Comparison of ENCODE assay signal across 1 mouse cellular context in the genomic region with DNA sequence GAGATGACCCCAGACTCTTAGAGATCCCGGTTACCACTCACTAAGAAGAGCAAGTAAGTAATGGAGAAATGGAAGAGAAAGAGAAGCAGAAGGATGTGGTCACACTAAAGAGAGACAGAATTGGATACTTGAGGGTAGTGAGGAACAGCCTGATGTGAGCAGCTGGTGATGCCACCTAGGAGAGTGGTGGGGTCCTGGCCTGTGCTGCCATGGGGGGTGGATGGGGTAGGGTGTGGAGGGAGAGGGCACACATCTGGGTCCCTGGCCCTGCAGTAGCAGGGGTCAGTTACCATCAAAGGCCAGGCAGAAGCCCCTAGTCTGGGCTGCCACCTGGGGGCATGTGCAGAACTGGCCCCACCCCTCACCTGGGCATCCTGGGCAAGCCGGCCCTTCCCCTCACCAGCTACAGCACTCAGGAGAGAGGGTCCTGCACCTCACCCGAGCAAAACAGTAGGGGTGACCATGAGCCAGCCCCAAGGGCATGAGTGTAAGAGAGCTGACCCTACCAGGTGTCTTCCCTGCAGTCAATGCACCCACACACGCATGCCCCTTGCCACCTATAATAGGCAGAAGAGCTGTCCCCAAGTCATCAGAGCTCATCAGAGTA.
TF ChIP-seq lines count a peak whose summit lies in the region.

No protein-coding gene starts in this region.

TF ChIP-seq in MEL, 35 proteins besides CTCF, POLR2A, EP300 and RAD21 (continued from another document):
- TF ChIP-seq CHD1 (IDR thresholded peaks at IDR 0.05; ENCODE audit: low read depth, low read length) (no peak), CHD2 (IDR thresholded peaks at IDR 0.05; ENCODE audit: low read length) (no peak), USF1 (IDR thresholded peaks at IDR 0.05; ENCODE audit: low read depth, low read length) (no peak), SIN3A (IDR thresholded peaks at IDR 0.05; ENCODE audit: low read length) (no peak), UBTF (IDR thresholded peaks at IDR 0.05; ENCODE audit: borderline replicate concordance, insufficient read depth, low read depth, low read length) (no peak), SMC3 (IDR thresholded peaks at IDR 0.05; ENCODE audit: low read depth, low read length) (no peak), MAZ (IDR thresholded peaks at IDR 0.05; ENCODE audit: low read depth, low read length) (no peak)
